Mouse (Mus musculus): ENCODE data around the gene Gm20219. TPM values are rescaled to one million over a fixed set of nuclear protein-coding genes. Genes with fewer than 3 reads are reported as not detected.

Gene Gm20219
- total RNA-seq, 1 experiment, result 1.5 TPM

GRCm38 (mm10) chr17:56572154-56572553 is 18.0 kb upstream of the Gm20219 start:
- in situ Hi-C loops (cut with MboI; ENCODE audit: low sequenced_read_pairs in 2 of 2, unreplicated experiment in 2 of 2), result no loop called here
- peaks cover 0 to 3% of the 10 kb centered on the region in 2 experiments; a peak in 1 of 4 replicates for H3K4me1 ChIP-seq (ENCODE audit: control insufficient read depth in 2 of 2, insufficient read depth in 2 of 2, low read length in 2 of 2, poor library complexity in 1 of 2)
- H3K9ac ChIP-seq (ENCODE audit: insufficient read depth, low read depth, low read length, poor library complexity, severe bottlenecking), result no peak overlapping the region
- H3K4me3 ChIP-seq (ENCODE audit: insufficient read depth in 1 of 2, low read depth in 1 of 2, low read length in 2 of 2, poor library complexity in 1 of 2, severe bottlenecking in 1 of 2), result no peak overlapping the region
- TF ChIP-seq ZNF384 (IDR thresholded peaks at IDR 0.05; ENCODE audit: low read depth, low read length) (no peak), ZC3H11A (IDR thresholded peaks at IDR 0.05; ENCODE audit: borderline replicate concordance, low read depth, low read length) (no peak), HCFC1 (IDR thresholded peaks at IDR 0.05; ENCODE audit: borderline replicate concordance, insufficient read depth, low read length) (no peak), CHD2 (IDR thresholded peaks at IDR 0.05; ENCODE audit: low read depth, low read length) (no peak), MAFK (IDR thresholded peaks at IDR 0.05; ENCODE audit: insufficient read depth, low read depth, low read length) (no peak)
- peaks cover 85% of the 10 kb centered on the region for H3K36me3 ChIP-seq (ENCODE audit: control insufficient read depth, insufficient read depth, low read length, poor library complexity, severe bottlenecking)
- no peak for DNase-seq (ENCODE audit: low read depth, low spot score)
- no peaks in the 10 kb centered on the region for H3K9me3 ChIP-seq (ENCODE audit: control insufficient read depth, insufficient read depth, low read depth, low read length)
- H3K27ac ChIP-seq (ENCODE audit: insufficient read depth, low read depth, low read length, poor library complexity, severe bottlenecking), result no peak overlapping the region

DNA sequence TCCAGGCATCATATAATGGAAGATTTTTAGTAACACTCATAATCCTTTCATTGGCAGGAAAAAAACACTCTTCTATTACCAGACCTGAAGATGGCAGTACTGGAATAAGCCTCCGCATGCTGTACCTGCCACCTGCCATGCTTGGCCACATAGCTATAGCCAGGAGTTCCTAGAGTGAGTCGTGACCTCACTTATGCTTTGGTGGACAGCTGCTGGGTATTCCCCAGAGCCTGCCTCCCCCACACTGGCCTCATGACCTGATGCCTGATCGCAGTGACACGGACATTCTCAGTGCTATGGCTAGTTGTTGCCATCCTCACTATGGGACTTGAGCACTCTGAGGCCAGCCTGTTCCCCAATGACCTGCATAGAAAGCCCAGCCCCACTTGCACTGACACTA is 16.1 kb upstream of the Gm20219 start:
- no peak overlapping the region for H3K27ac ChIP-seq (ENCODE audit: insufficient read depth, low read depth, low read length, poor library complexity, severe bottlenecking)
- H3K9me3 ChIP-seq (ENCODE audit: control insufficient read depth, insufficient read depth, low read depth, low read length), result no peaks in the 10 kb centered on the region
- no peak for DNase-seq (ENCODE audit: low read depth, low spot score)
- H3K36me3 ChIP-seq (ENCODE audit: control insufficient read depth, insufficient read depth, low read length, poor library complexity, severe bottlenecking), result peaks cover 89% of the 10 kb centered on the region
- no peak overlapping the region for H3K4me3 ChIP-seq (ENCODE audit: insufficient read depth in 1 of 2, low read depth in 1 of 2, low read length in 2 of 2, poor library complexity in 1 of 2, severe bottlenecking in 1 of 2)
- in situ Hi-C loops (cut with MboI; ENCODE audit: low sequenced_read_pairs in 2 of 2, unreplicated experiment in 2 of 2), result no loop called here
- no peak overlapping the region for H3K9ac ChIP-seq (ENCODE audit: insufficient read depth, low read depth, low read length, poor library complexity, severe bottlenecking)
- H3K4me1 ChIP-seq (ENCODE audit: control insufficient read depth in 2 of 2, insufficient read depth in 2 of 2, low read length in 2 of 2, poor library complexity in 1 of 2), result peaks cover 0 to 3% of the 10 kb centered on the region in 2 experiments; a peak in 1 of 4 replicates
- TF ChIP-seq ZC3H11A (IDR thresholded peaks at IDR 0.05; ENCODE audit: borderline replicate concordance, low read depth, low read length), result no peak
- no peak for TF ChIP-seq ZNF384 (IDR thresholded peaks at IDR 0.05; ENCODE audit: low read depth, low read length)
- no peak for TF ChIP-seq HCFC1 (IDR thresholded peaks at IDR 0.05; ENCODE audit: borderline replicate concordance, insufficient read depth, low read length)
- TF ChIP-seq MAFK (IDR thresholded peaks at IDR 0.05; ENCODE audit: insufficient read depth, low read depth, low read length), result no peak
- no peak for TF ChIP-seq CHD2 (IDR thresholded peaks at IDR 0.05; ENCODE audit: low read depth, low read length)

- H3K9me3 ChIP-seq (ENCODE audit: control insufficient read depth, insufficient read depth, low read depth, low read length), result no peaks in the 10 kb centered on the region
- H3K27ac ChIP-seq (ENCODE audit: insufficient read depth, low read depth, low read length, poor library complexity, severe bottlenecking), result no peak overlapping the region
- H3K9ac ChIP-seq (ENCODE audit: insufficient read depth, low read depth, low read length, poor library complexity, severe bottlenecking), result no peak overlapping the region
- H3K4me1 ChIP-seq (ENCODE audit: control insufficient read depth in 2 of 2, insufficient read depth in 2 of 2, low read length in 2 of 2, poor library complexity in 1 of 2), result peaks cover 0 to 3% of the 10 kb centered on the region in 2 experiments; a peak in 1 of 4 replicates
- no peak for DNase-seq (ENCODE audit: low read depth, low spot score)
- no peak overlapping the region for H3K4me3 ChIP-seq (ENCODE audit: insufficient read depth in 1 of 2, low read depth in 1 of 2, low read length in 2 of 2, poor library complexity in 1 of 2, severe bottlenecking in 1 of 2)
- TF ChIP-seq HCFC1 (IDR thresholded peaks at IDR 0.05; ENCODE audit: borderline replicate concordance, insufficient read depth, low read length) (no peak), ZNF384 (IDR thresholded peaks at IDR 0.05; ENCODE audit: low read depth, low read length) (no peak), MAFK (IDR thresholded peaks at IDR 0.05; ENCODE audit: insufficient read depth, low read depth, low read length) (no peak), CHD2 (IDR thresholded peaks at IDR 0.05; ENCODE audit: low read depth, low read length) (no peak), ZC3H11A (IDR thresholded peaks at IDR 0.05; ENCODE audit: borderline replicate concordance, low read depth, low read length) (no peak)
- in situ Hi-C loops (cut with MboI; ENCODE audit: low sequenced_read_pairs in 2 of 2, unreplicated experiment in 2 of 2), result no loop called here
- H3K36me3 ChIP-seq (ENCODE audit: control insufficient read depth, insufficient read depth, low read length, poor library complexity, severe bottlenecking), result peaks cover 92% of the 10 kb centered on the region
Measured at GRCm38 (mm10) chr17:56567370-56567769, 13.2 kb upstream of the Gm20219 start.

DNA sequence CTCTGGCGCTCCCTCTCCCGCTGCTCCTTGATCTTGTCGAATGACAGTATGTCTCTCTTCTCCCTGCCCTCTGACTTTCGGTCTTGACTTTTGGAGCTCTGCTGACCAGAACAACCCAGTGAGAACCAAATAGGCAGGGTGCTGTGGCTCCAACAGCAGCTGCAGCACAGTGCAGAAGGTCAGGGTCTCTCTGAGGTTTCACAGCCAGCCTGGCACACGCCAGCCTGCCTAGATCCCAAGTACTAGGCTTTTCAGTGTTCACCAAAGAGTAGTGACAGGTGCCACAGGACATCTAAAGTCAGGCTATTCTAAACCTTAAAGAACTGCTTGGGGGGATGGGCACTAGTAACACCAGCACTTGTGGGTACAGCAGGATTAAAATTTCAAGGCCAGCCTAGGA is 12.7 kb upstream of the Gm20219 start:
- no peak for DNase-seq (ENCODE audit: low read depth, low spot score)
- TF ChIP-seq CHD2 (IDR thresholded peaks at IDR 0.05; ENCODE audit: low read depth, low read length) (no peak), HCFC1 (IDR thresholded peaks at IDR 0.05; ENCODE audit: borderline replicate concordance, insufficient read depth, low read length) (no peak), ZNF384 (IDR thresholded peaks at IDR 0.05; ENCODE audit: low read depth, low read length) (no peak), MAFK (IDR thresholded peaks at IDR 0.05; ENCODE audit: insufficient read depth, low read depth, low read length) (no peak), ZC3H11A (IDR thresholded peaks at IDR 0.05; ENCODE audit: borderline replicate concordance, low read depth, low read length) (no peak)

More for the DNA sequence above, 12.7 kb upstream of the Gm20219 start:
- Histone ChIP-seq H3K36me3 (ENCODE audit: control insufficient read depth, insufficient read depth, low read length, poor library complexity, severe bottlenecking) (peaks cover 92% of the 10 kb centered on the region), H3K27ac (ENCODE audit: insufficient read depth, low read depth, low read length, poor library complexity, severe bottlenecking) (no peak overlapping the region), H3K9ac (ENCODE audit: insufficient read depth, low read depth, low read length, poor library complexity, severe bottlenecking) (no peak overlapping the region; the same call in 1 of the 2 replicates), H3K4me3 (ENCODE audit: insufficient read depth in 1 of 2, low read depth in 1 of 2, low read length in 2 of 2, poor library complexity in 1 of 2, severe bottlenecking in 1 of 2) (no peak overlapping the region), H3K9me3 (ENCODE audit: control insufficient read depth, insufficient read depth, low read depth, low read length) (no peaks in the 10 kb centered on the region), H3K4me1 (ENCODE audit: control insufficient read depth in 2 of 2, insufficient read depth in 2 of 2, low read length in 2 of 2, poor library complexity in 1 of 2) (peaks cover 0 to 3% of the 10 kb centered on the region in 2 experiments; a peak in 1 of 4 replicates)
- in situ Hi-C loops (cut with MboI; ENCODE audit: low sequenced_read_pairs in 2 of 2, unreplicated experiment in 2 of 2), result no loop called here
